Mouse (Mus musculus): ENCODE results near the gene Mxra8. TPM values are rescaled to one million over a fixed set of nuclear protein-coding genes. Genes with fewer than 3 reads are reported as not detected.

Gene Mxra8
- polyA plus RNA-seq, 1 experiment from 2014 or later: 39.9 TPM

DNA sequence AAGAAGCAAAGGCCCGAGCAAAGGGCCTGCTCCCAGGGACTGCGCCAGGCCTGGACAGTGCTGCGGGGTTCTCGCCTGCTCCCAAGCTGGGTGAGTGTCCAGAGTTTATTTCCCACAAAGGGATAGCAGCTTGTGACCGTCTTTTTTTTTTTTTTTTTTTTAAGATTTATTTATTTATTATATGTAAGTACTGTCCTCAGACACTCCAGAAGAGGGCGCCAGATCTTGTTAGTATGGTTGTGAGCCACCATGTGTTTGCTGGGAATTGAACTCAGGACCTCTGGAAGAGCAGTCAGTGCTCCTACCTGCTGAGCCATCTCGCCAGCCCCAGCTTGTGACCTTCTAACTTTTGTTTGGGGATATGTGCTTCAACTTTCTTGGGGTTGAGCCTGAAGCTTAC, 18.5 kb upstream of the Mxra8 start:
- H3K9ac ChIP-seq (ENCODE audit: low read depth, low read length): no peak overlapping the region
- no peak overlapping the region for H3K27ac ChIP-seq (ENCODE audit: low read depth, low read length)
- peak; percentile 61 for TF ChIP-seq CTCF (IDR thresholded peaks at IDR 0.05; ENCODE audit: low read depth)
- no peaks in the 10 kb centered on the region for H3K27me3 ChIP-seq (replicated peaks; ENCODE audit: control insufficient read depth, insufficient read depth, low read length)
- whole genome bisulfite sequencing: 75% methylated on average over 7 of the region's 7 CpGs
- H3K4me3 ChIP-seq (ENCODE audit: low read depth, low read length): no peak overlapping the region
- H3K4me2 ChIP-seq (replicated peaks; ENCODE audit: low read depth): no peak overlapping the region
- H3K9me3 ChIP-seq (ENCODE audit: control insufficient read depth): no peaks in the 10 kb centered on the region
- H3K36me3 ChIP-seq (ENCODE audit: control insufficient read depth, insufficient read depth): peaks cover 84% of the 10 kb centered on the region
- no peak for ATAC-seq
- H3K4me1 ChIP-seq (replicated peaks; ENCODE audit: control insufficient read depth, insufficient read depth, low read length): no peaks in the 10 kb centered on the region

DNA sequence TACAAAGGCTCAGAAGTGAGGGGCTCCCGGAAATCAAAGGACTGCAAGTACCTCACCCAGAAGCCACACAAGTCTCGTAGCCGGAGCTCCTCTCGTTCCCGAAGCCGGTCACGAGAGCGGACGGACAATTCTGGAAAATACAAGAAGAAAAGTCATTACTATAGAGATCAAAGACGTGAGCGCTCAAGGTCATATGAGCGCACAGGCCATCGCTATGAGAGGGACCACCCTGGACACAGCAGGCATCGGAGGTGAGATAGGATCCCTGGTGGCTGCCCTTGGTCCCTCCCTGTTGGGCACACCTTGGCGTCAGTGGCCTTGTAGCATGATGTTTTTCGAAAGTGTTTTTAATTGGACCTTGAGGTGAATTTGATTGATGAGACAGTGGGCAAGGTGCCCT, 16.0 kb upstream of the Mxra8 start:
- H3K27ac ChIP-seq (ENCODE audit: low read depth, low read length): no peak overlapping the region
- no peak overlapping the region for H3K4me2 ChIP-seq (replicated peaks; ENCODE audit: low read depth)
- H3K36me3 ChIP-seq (ENCODE audit: control insufficient read depth, insufficient read depth): peaks cover 72% of the 10 kb centered on the region
- no peak for TF ChIP-seq CTCF (IDR thresholded peaks at IDR 0.05; ENCODE audit: low read depth)
- H3K4me3 ChIP-seq (ENCODE audit: low read depth, low read length): no peak overlapping the region
- no peaks in the 10 kb centered on the region for H3K27me3 ChIP-seq (replicated peaks; ENCODE audit: control insufficient read depth, insufficient read depth, low read length)
- no peaks in the 10 kb centered on the region for H3K9me3 ChIP-seq (ENCODE audit: control insufficient read depth)
- 94% methylated on average over 16 of the region's 16 CpGs for WGBS
- H3K4me1 ChIP-seq (replicated peaks; ENCODE audit: control insufficient read depth, insufficient read depth, low read length): no peaks in the 10 kb centered on the region
- no peak overlapping the region for H3K9ac ChIP-seq (ENCODE audit: low read depth, low read length)
- ATAC-seq: no peak

DNA sequence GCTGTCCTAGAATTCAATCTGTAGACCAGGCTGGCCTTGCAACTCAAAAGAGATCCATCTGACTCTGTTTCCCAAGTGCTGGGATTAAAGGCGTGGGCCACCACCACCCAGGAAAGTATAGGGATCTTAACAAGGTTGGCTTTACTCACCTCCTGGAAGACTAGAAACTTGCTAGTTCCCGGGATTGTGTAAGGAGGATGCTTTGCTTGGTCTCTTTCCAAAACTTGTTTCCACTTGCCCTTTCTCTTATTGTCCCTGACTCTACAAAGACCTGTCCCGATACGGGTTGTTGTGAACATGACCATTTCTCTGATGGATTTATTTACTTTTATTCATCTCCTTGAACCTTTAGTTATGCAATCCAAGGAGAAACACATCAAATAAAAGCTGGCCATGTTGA, 9.6 kb upstream of the Mxra8 start:
- Histone ChIP-seq H3K4me3 (ENCODE audit: low read depth, low read length) (no peak overlapping the region), H3K36me3 (ENCODE audit: control insufficient read depth, insufficient read depth) (peaks cover 14% of the 10 kb centered on the region), H3K27ac (ENCODE audit: low read depth, low read length) (no peak overlapping the region), H3K9ac (ENCODE audit: low read depth, low read length) (no peak overlapping the region), H3K9me3 (ENCODE audit: control insufficient read depth) (no peaks in the 10 kb centered on the region), H3K4me2 (replicated peaks; ENCODE audit: low read depth) (no peak overlapping the region), H3K4me1 (replicated peaks; ENCODE audit: control insufficient read depth, insufficient read depth, low read length) (0 out of 2 replicates have a peak, but pooled peaks cover 3% of the 10 kb centered on the region), H3K27me3 (replicated peaks; ENCODE audit: control insufficient read depth, insufficient read depth, low read length) (no peaks in the 10 kb centered on the region)
- 93% methylated on average over 4 of the region's 4 CpGs for WGBS
- no peak for ATAC-seq
- no peak for TF ChIP-seq CTCF (IDR thresholded peaks at IDR 0.05; ENCODE audit: low read depth)

DNA sequence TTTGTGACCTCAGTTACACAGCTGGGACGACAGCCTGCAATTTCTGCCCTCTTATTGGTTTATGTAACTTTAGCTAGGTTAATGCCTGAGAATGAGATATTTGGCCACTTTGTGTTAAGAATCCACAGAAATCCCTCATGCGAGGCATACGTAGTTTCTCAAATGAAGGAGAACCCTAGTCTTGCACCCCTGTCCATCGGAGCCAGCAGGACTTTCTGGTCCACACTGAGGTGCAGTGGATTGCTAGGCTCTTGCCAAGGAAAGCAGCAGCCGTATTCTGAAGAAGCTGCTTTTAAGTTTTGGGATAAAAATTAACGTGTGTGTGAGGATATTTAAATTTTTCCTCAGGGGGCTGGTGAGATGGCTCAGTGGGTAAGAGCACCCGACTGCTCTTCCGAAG, 8.9 kb upstream of the Mxra8 start:
- Histone ChIP-seq H3K9me3 (ENCODE audit: control insufficient read depth) (no peaks in the 10 kb centered on the region), H3K27me3 (replicated peaks; ENCODE audit: control insufficient read depth, insufficient read depth, low read length) (no peaks in the 10 kb centered on the region), H3K36me3 (ENCODE audit: control insufficient read depth, insufficient read depth) (peaks cover 13% of the 10 kb centered on the region; the same call in 1 of the 2 replicates), H3K9ac (ENCODE audit: low read depth, low read length) (no peak overlapping the region), H3K27ac (ENCODE audit: low read depth, low read length) (no peak overlapping the region), H3K4me1 (replicated peaks; ENCODE audit: control insufficient read depth, insufficient read depth, low read length) (0 out of 2 replicates have a peak, but pooled peaks cover 3% of the 10 kb centered on the region), H3K4me2 (replicated peaks; ENCODE audit: low read depth) (peak overlapping the region; percentile 87), H3K4me3 (ENCODE audit: low read depth, low read length) (peak overlapping the region; percentile 88)
- no peak for ATAC-seq
- no peak for TF ChIP-seq CTCF (IDR thresholded peaks at IDR 0.05; ENCODE audit: low read depth)
- WGBS: 51% methylated on average over 8 of the region's 8 CpGs

DNA sequence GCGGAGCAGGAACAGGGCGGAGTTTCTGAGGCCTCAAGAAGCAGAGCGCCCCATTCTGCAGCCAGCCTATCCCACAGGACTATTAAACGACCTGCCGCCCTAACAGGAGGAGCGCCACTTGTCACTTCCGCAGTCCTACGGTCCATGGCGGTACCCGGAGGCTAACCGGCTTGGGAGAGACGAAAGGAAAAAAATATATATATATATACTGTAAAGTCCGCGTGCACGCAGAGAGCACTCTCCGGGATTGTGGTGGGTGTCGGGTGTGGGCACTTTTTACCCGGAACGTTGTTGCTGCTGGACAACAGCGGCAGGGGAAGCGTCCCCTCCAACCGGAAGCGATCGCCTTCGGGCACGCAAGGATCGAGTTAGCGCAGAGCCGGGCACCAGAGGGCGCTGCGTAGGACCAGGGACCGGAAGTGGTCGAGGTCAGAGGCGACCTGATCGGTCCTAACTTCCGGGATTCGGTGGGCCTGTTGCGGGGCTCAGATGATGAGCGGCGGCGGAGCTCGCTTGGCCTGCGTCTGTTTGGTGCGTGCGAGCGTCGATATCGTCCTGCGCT, 8.2 kb upstream of the Mxra8 start, which contains the start of gene Aurkaip1:
Gene Aurkaip1 (plus strand): TSS at position 68 of the 562 bp plus-strand sequence.
- peak; percentile 93 for ATAC-seq
- peaks cover 13% of the 10 kb centered on the region; the same call in 1 of the 2 replicates for H3K36me3 ChIP-seq (ENCODE audit: control insufficient read depth, insufficient read depth)
- WGBS: under 1% methylated on average over 49 of the region's 49 CpGs
- H3K9ac ChIP-seq (ENCODE audit: low read depth, low read length): peak within 1 kb of the TSS; percentile 81
- TF ChIP-seq CTCF (IDR thresholded peaks at IDR 0.05; ENCODE audit: low read depth): peak; percentile 97
- 0 out of 2 replicates have a peak, but pooled peaks cover 3% of the 10 kb centered on the region for H3K4me1 ChIP-seq (replicated peaks; ENCODE audit: control insufficient read depth, insufficient read depth, low read length)
- peak within 1 kb of the TSS; percentile 87 for H3K4me2 ChIP-seq (replicated peaks; ENCODE audit: low read depth)
- H3K27me3 ChIP-seq (replicated peaks; ENCODE audit: control insufficient read depth, insufficient read depth, low read length): no peaks in the 10 kb centered on the region
- H3K4me3 ChIP-seq (ENCODE audit: low read depth, low read length): peak within 1 kb of the TSS; percentile 88
- H3K9me3 ChIP-seq (ENCODE audit: control insufficient read depth): no peaks in the 10 kb centered on the region
- H3K27ac ChIP-seq (ENCODE audit: low read depth, low read length): peak within 1 kb of the TSS; percentile 84

DNA sequence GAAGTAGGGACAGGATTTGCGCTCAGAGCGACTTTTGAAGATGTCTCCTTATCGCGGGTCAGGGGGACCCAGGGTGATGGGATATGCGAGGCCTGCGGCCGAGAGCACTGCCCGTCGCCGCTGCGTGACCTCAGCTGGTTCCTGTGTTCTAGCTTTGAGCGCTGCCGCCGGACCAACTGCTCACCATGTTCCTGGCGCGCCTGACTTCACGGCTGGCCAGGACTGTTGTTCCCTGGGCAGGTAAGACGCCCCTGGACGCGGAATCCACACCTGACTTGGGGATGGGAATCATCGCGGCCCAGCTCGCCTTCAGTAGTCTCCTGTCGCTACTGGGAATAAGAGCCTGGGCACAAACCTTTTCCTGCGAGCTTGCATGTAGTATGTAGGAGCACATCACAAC, 7.6 kb upstream of the Mxra8 start:
- Histone ChIP-seq H3K4me2 (replicated peaks; ENCODE audit: low read depth) (peak overlapping the region; percentile 87), H3K4me3 (ENCODE audit: low read depth, low read length) (peak overlapping the region; percentile 88), H3K9me3 (ENCODE audit: control insufficient read depth) (no peaks in the 10 kb centered on the region), H3K9ac (ENCODE audit: low read depth, low read length) (peak overlapping the region; percentile 81), H3K27ac (ENCODE audit: low read depth, low read length) (peak overlapping the region; percentile 84), H3K27me3 (replicated peaks; ENCODE audit: control insufficient read depth, insufficient read depth, low read length) (no peaks in the 10 kb centered on the region), H3K36me3 (ENCODE audit: control insufficient read depth, insufficient read depth) (0 out of 2 replicates have a peak, but pooled peaks cover 13% of the 10 kb centered on the region), H3K4me1 (replicated peaks; ENCODE audit: control insufficient read depth, insufficient read depth, low read length) (0 out of 2 replicates have a peak, but pooled peaks cover 3% of the 10 kb centered on the region)
- TF ChIP-seq CTCF (IDR thresholded peaks at IDR 0.05; ENCODE audit: low read depth): no peak
- 1% methylated on average over 25 of the region's 25 CpGs for WGBS
- ATAC-seq: peak; percentile 12
